Mouse (Mus musculus) megakaryocyte, embryonic 14.5 days (primary cell): Measurements from ENCODE around the gene Cd200r3. TPM values are rescaled to one million over a fixed set of nuclear protein-coding genes. Genes with fewer than 3 reads are reported as not detected.

Experiments used
- H3K27me3 ChIP-seq: replicated peaks from 2 replicates; pipeline ENCODE3; 2012; ENCODE audit warnings: inconsistent platforms
- H3K36me3 ChIP-seq: replicated peaks from 2 replicates; pipeline ENCODE3; 2012; ENCODE audit warnings: low read length, inconsistent platforms, mixed read lengths
- H3K4me1 ChIP-seq: 2 replicates; pipeline ENCODE4 v1.6.1; 2012; ENCODE audit warnings: inconsistent platforms
- H3K4me3 ChIP-seq: replicated peaks from 2 replicates; pipeline ENCODE3; 2012; ENCODE audit warnings: moderate library complexity, mild to moderate bottlenecking, inconsistent platforms
- H3K9me3 ChIP-seq: 2 replicates; pipeline ENCODE4 v1.6.1; 2012; ENCODE audit warnings: inconsistent platforms
- FLI1 ChIP-seq: IDR thresholded peaks from 2 replicates; pipeline ENCODE4 v1.6.1; 2012; ENCODE audit warnings: low read length, inconsistent platforms, mixed read lengths
- GATA1 ChIP-seq: IDR thresholded peaks from 3 replicates; pipeline ENCODE4 v1.6.1; 2012; ENCODE audit warnings: mixed read lengths, low read length, inconsistent platforms, borderline replicate concordance
- polyA plus RNA-seq: library from polyadenylated mRNA; stranded (reverse); fragments of >175 nt; gene quantifications from 2 replicates; pipeline ENCODE4 v1.2.3, GENCODE M21; 2012; ENCODE audit warnings: low replicate concordance; ENCODE audit not compliant: insufficient read depth

Gene Cd200r3
- polyA plus RNA-seq, 1 experiment: 0.02 TPM

- H3K9me3 ChIP-seq: peaks cover 8% of the 10 kb centered on the region; the same call in 1 of the 2 replicates
- H3K36me3 ChIP-seq: no peaks in the 10 kb centered on the region
- H3K4me3 ChIP-seq: no peak overlapping the region
- no peak for TF ChIP-seq GATA1
- TF ChIP-seq FLI1: no peak
- peaks cover 28% of the 10 kb centered on the region for H3K27me3 ChIP-seq
- H3K4me1 ChIP-seq: 0 out of 2 replicates have a peak, but pooled peaks cover 2% of the 10 kb centered on the region
Measured at GRCm38 (mm10) chr16:44970925-44971324, 27.4 kb downstream of the Cd200r3 start.

- Histone ChIP-seq H3K36me3 (no peaks in the 10 kb centered on the region), H3K4me1 (no peaks in the 10 kb centered on the region), H3K9me3 (peaks cover 8% of the 10 kb centered on the region; the same call in 1 of the 2 replicates), H3K4me3 (no peak overlapping the region), H3K27me3 (peaks cover 15% of the 10 kb centered on the region)
- TF ChIP-seq FLI1 (no peak), GATA1 (no peak)
Measured at GRCm38 (mm10) chr16:44974042-44974441, 30.6 kb downstream of the Cd200r3 start.

GRCm38 (mm10) chr16:44976081-44976480, 32.6 kb downstream of the Cd200r3 start:
- TF ChIP-seq GATA1: no peak
- no peak for TF ChIP-seq FLI1
- peaks cover 8% of the 10 kb centered on the region; the same call in 1 of the 2 replicates for H3K9me3 ChIP-seq
- no peak overlapping the region for H3K4me3 ChIP-seq
- H3K4me1 ChIP-seq: 0 out of 2 replicates have a peak, but pooled peaks cover 5% of the 10 kb centered on the region
- no peaks in the 10 kb centered on the region for H3K36me3 ChIP-seq
- peaks cover 6% of the 10 kb centered on the region for H3K27me3 ChIP-seq

GRCm38 (mm10) chr16:44976892-44977633, 33.6 kb downstream of the Cd200r3 start:
- TF ChIP-seq GATA1 (no peak), FLI1 (no peak)
- Histone ChIP-seq H3K27me3 (peaks cover 2% of the 10 kb centered on the region), H3K4me1 (0 out of 2 replicates have a peak, but pooled peaks cover 5% of the 10 kb centered on the region), H3K9me3 (no peaks in the 10 kb centered on the region), H3K4me3 (no peak overlapping the region), H3K36me3 (no peaks in the 10 kb centered on the region)

GRCm38 (mm10) chr16:44978193-44978592, 34.7 kb downstream of the Cd200r3 start:
- Histone ChIP-seq H3K4me1 (0 out of 2 replicates have a peak, but pooled peaks cover 5% of the 10 kb centered on the region), H3K27me3 (peaks cover 2% of the 10 kb centered on the region), H3K9me3 (no peaks in the 10 kb centered on the region), H3K36me3 (no peaks in the 10 kb centered on the region), H3K4me3 (no peak overlapping the region)
- TF ChIP-seq GATA1 (no peak), FLI1 (no peak)

- Histone ChIP-seq H3K27me3 (peaks cover 2% of the 10 kb centered on the region), H3K9me3 (no peaks in the 10 kb centered on the region), H3K4me3 (no peak overlapping the region), H3K36me3 (no peaks in the 10 kb centered on the region), H3K4me1 (peaks cover 10% of the 10 kb centered on the region; the same call in 1 of the 2 replicates)
- TF ChIP-seq FLI1 (no peak), GATA1 (no peak)
Measured at GRCm38 (mm10) chr16:44979355-44979896, 35.9 kb downstream of the Cd200r3 start.

GRCm38 (mm10) chr16:44982972-44983371, 39.5 kb downstream of the Cd200r3 start:
- Histone ChIP-seq H3K27me3 (peaks cover 2% of the 10 kb centered on the region), H3K9me3 (no peaks in the 10 kb centered on the region), H3K36me3 (no peaks in the 10 kb centered on the region), H3K4me3 (no peak overlapping the region), H3K4me1 (peaks cover 15% of the 10 kb centered on the region; the same call in 1 of the 2 replicates)
- TF ChIP-seq GATA1: no peak
- TF ChIP-seq FLI1: no peak

GRCm38 (mm10) chr16:44983379-44984060, 40.0 kb downstream of the Cd200r3 start:
- peaks cover 2% of the 10 kb centered on the region for H3K27me3 ChIP-seq
- no peaks in the 10 kb centered on the region for H3K36me3 ChIP-seq
- H3K9me3 ChIP-seq: no peaks in the 10 kb centered on the region
- no peak overlapping the region for H3K4me3 ChIP-seq
- no peak for TF ChIP-seq FLI1
- no peak for TF ChIP-seq GATA1
- H3K4me1 ChIP-seq: peaks cover 15% of the 10 kb centered on the region; the same call in 1 of the 2 replicates

GRCm38 (mm10) chr16:44984111-44984510, 40.6 kb downstream of the Cd200r3 start:
- H3K36me3 ChIP-seq: no peaks in the 10 kb centered on the region

More at GRCm38 (mm10) chr16:44984111-44984510, 40.6 kb downstream of the Cd200r3 start:
- H3K27me3 ChIP-seq: peaks cover 2% of the 10 kb centered on the region
- H3K9me3 ChIP-seq: no peaks in the 10 kb centered on the region
- H3K4me3 ChIP-seq: no peak overlapping the region
- no peak for TF ChIP-seq GATA1
- no peak for TF ChIP-seq FLI1
- peaks cover 15% of the 10 kb centered on the region; the same call in 1 of the 2 replicates for H3K4me1 ChIP-seq
